Mouse (Mus musculus) layer of hippocampus, postnatal 25 days (tissue): Measurements from ENCODE around the gene 2210017I01Rik. TPM values are rescaled to one million over a fixed set of nuclear protein-coding genes. Genes with fewer than 3 reads are reported as not detected.

Experiments
- DNase-seq, 2 experiments: peaks; one replicate each; pipeline ENCODE4 v3.0.0; 2022; ENCODE audit warnings: mixed read lengths in 2 of 2, low spot score in 1 of 2; ENCODE audit errors: extremely low spot score in 1 of 2
- total RNA-seq, 2 experiments: library from RNA; stranded (reverse); gene quantifications; 2 replicates each; pipeline ENCODE4 v1.2.3; 2021

Gene 2210017I01Rik
- not detected for total RNA-seq

DNA sequence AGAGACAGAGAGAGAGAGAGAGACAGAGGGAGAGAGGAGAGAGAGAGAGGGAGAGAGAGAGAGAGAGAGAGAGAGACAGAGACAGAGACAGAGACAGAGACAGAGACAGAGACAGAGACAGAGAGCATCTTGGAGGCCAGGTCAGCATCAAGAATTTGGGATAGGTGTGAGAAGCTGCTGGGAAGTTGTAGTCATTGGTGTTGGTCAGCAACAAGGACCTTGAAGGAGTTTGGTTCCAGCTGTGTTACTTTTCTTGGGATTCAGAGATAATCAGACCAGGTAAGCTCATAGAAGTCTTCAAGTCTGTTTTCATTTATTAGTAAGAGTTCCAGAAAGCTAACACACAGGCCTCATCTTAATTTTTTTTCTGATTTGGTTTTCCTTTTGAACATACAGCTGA, at the start of gene 2210017I01Rik:
TSS of gene 2210017I01Rik (minus strand) at position 101 of the 400 bp plus-strand sequence.
- DNase-seq: no peak

GRCm38 (mm10) chr3:92656826-92657225, 49.5 kb upstream of the 2210017I01Rik start, which contains the start of gene Lce1b:
TSS of gene Lce1b (minus strand) at chr3:92656926.
- no peak for DNase-seq

GRCm38 (mm10) chr3:92648207-92648606, 40.9 kb upstream of the 2210017I01Rik start, which contains the start of gene Lce1a1:
TSS of gene Lce1a1 (minus strand) at chr3:92648307.
- no peak for DNase-seq

DNA sequence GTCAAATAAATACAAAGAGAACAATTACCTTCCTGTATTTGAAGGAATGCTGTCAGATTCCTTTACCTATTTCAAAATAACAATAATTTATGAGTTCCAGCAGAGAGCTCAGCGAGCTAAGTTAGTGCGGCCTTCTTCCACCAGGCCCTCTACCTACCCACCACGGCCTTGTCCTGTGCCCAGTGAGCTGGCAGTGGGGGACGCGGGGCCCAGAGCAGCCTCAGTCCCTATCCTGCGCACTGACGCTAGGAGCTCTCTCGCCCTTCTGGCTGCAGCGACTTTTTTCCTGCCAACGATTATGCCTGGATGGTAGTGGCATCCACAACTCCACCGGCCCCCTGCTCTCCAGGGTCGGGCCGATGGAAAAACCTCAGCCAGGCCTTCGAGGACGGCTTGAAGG, 32.6 kb upstream of the 2210017I01Rik start:
- no peak for DNase-seq

GRCm38 (mm10) chr3:92638653-92638991, 31.3 kb upstream of the 2210017I01Rik start:
- DNase-seq: no peak

DNA sequence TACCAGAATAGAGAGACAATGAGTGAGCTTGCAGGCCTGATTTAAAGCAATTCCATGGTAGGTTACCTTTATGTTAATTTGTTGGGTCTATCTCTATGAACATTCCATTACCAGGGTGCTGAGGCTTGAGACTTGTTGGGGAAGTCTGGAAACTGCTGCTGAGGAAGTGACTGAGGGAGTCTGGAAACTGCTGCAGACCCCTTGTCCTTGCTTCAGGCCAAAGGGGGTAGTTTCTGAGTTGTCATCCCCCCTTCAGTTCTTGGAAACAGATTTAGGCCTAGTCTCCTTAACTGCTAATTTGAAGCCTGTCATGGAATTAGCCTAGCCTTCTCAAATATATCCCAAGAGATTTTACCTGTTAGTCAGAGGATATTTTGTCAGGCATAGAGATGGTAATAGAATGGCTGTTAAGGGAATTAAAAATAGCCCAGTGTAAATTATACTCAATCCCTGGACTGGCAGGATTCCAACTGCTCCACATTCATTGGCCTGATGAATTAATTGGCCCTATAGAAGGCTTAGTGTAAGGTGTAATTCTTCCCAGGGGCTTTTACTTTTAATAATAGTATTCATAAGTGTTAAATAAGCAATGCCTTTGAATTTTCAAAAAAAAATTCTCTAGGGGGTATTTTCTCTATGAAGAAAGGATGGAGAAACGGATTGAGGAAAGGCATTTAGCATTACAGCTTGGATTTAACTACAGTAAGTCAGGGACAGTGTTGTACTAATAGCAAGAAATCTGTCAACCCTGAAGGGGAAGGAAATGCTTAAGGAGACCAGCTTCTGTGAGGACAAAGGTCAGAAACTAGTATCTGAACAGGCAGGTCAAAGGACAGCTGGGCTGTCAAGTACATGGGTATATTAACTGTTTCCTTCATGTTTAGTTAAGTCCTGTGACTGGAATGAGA, 30.7 kb upstream of the 2210017I01Rik start:
- DNase-seq: no peak

GRCm38 (mm10) chr3:92621560-92621959, 14.3 kb upstream of the 2210017I01Rik start, which contains the start of gene Lce6a:
TSS of gene Lce6a (minus strand) at chr3:92621660.
- no peak for DNase-seq

- no peak for DNase-seq
Observed at GRCm38 (mm10) chr3:92609804-92610203, 2.5 kb upstream of the 2210017I01Rik start.

GRCm38 (mm10) chr3:92602169-92602568, 5.1 kb downstream of the 2210017I01Rik start:
- no peak for DNase-seq

GRCm38 (mm10) chr3:92600456-92600855, 6.8 kb downstream of the 2210017I01Rik start:
- no peak for DNase-seq

GRCm38 (mm10) chr3:92599973-92600372, 7.3 kb downstream of the 2210017I01Rik start:
- no peak for DNase-seq

DNA sequence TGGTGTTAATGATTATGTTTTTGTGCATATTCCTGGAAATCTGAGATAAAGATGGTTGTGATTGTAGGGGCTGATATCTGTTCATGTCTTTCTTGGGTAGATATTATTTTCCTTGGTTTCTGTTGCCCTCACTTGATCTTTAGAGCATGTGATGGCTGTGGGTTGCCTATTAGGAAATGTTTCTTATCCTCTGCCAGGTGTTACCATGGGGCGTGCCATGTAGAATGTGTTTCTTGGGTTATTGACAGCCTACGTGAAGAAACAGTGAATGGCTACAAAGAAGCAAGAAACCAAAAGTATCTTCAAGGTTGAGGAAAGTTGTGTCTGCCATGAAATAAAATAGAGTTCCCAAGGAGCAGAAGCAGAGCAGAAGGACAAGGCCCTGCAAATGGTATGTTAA, 8.9 kb downstream of the 2210017I01Rik start:
- no peak for DNase-seq

DNA sequence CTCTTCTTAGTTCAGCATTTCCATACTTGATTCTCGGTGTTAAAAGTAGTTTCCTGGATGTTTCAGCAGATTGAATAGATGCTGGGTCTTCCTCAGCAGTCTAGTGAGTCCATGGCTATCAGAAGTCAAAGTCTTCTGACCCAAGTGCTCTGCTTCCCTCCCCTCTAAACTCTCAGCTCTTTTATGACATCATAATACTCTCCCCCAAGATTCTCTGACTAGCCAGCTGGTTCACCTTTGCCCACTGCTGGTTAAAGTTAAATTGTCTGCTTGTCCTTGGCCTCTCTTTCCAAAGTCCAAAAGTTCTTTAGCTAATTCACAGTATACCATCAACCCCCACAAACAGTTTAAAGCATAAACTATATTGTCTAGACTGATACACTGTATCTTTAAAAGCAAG, 18.4 kb downstream of the 2210017I01Rik start, which contains the start of gene Smcp:
TSS of gene Smcp (minus strand) at position 140 of the 400 bp plus-strand sequence.
- no peak for DNase-seq

DNA sequence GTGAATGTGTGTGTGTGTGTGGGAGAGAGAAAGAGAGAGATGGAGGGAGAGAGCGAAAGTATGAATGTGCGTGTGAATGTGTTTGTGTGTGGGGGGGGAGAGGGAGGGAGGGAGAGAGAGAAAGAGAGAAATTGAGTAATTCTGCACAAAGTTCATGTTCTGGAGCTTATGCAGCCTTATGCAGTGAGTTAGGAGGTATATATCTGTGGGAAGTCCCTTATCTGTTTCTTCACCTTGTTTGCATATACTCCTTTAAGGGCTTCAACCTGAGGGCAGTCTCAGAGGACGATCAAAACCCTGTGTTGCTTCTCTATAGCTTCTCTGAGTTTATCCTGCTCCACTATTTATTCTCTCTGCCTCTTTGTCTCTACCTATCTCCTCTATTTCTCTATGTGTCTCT, 20.1 kb downstream of the 2210017I01Rik start:
- no peak for DNase-seq

DNA sequence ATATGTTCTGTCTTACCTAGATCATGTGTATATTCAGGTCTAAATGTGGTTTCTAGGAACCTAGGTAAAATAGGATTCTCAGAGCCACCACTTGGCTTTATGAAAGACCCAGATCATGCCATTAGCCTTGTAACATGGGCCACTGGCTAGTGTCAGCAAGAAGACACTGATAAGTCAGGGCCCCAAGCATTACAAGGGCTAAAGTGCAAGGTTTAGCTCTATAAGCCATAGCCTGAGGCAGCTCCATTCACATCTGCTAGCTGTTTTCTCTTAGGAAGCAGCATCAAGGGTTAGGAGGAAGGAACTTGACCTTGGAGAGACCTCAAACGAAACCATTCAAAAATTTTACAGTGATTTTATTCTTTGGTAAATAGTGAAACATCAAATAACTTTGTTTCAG, 22.2 kb downstream of the 2210017I01Rik start:
- no peak for DNase-seq

DNA sequence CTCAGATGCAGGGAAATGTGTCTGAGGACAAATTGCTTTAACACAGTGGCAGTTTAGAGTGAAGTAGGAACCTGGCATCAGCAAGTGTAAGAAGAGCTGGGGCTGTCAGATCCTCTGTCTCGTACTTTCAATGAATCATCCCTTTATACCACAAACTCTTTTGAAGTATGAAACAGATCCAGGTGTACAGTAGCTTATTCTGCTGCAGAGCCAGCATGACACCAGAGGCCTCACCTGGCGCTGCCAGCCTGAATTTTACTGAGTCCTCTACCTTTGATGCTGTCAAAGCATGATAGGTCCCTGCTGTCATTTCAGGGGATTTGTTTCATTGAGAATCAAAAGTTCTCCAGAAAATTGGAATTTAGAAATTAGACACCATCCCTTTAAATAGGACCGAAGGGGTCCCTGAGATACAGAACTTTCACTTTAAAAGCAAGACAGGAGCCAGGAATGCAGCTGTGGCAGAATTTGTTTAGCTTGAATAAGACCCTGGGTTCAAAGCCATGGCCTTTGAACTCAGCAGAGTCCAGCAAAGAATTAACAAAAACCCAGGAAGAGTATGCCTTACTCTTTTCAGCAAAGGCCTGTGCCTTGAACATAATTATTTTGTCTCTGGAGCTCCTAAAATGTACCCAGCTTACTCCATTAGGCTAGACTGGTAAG, 24.0 kb downstream of the 2210017I01Rik start:
- no peak for DNase-seq

DNA sequence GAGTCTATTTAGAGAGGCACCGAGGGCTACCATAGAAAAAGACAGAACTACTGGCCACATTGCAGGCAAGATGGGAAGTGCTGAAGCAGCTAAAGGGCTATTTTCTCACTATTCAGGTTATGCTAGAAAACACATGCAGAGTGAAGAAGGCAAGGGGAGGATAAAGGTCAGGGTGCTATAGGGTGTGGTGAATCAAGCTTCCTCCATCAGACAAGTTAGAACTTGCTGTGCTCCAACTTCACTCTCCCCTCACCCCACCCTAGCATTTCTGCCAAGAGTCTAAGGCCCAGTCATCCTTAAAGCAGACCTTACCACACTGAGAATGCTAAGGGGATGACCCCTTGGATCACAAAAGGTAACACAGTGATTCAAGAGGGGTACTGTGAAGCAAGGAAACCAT, 27.8 kb downstream of the 2210017I01Rik start:
- no peak for DNase-seq

GRCm38 (mm10) chr3:92578652-92579413, 28.5 kb downstream of the 2210017I01Rik start:
- no peak for DNase-seq

GRCm38 (mm10) chr3:92573449-92574041, 33.7 kb downstream of the 2210017I01Rik start, which contains the start of gene Ivl:
TSS of gene Ivl (minus strand) at chr3:92573735.
- DNase-seq: no peak

GRCm38 (mm10) chr3:92572514-92573155, 34.7 kb downstream of the 2210017I01Rik start:
- DNase-seq: no peak
